Mouse (Mus musculus) T-helper 2 cell (primary cell): ENCODE measurements around the gene Wdr59.

Source experiments
- in situ Hi-C: fragments of 300-600 bp; cut with MboI, MseI; formaldehyde crosslinking; loops from one replicate; pipeline ENCODE4 v1.15.1; 2025; ENCODE audit warnings: high pct_unique_total_duplicates

Gene Wdr59

DNA sequence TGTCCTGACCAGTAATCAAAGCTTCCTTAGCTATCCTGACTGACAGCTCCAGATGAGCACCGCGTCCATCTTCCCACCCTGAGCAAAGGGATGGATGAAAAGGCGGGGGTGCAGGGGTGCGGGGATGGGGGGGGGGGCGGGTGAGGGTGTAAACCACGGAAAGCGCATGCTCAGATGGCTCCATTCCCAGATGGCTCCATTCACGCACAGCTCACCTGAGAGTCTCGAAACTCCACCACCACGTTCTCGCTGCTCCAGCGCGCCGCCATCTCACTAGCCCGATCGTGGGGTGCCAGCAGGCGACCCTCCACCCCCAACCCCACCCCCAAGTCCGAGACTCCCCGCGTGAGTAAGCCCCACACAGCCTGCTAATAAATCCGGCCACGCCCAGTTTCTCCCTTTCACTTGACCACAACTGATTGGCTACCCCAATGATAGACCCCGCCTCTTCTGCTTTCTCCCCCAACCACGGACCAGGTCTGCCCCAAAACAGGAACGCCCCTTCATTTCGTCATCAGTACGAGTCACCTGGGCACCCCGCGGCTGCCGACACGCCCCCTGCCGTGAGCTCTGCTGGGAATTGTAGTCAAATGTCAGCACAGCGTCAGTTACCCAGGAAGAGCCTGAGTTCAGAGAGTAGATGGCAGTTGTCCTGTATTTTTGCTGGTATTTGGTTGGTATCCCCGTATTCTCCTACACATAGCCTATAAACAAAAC, at the start of gene Wdr59:
TSS of gene Wdr59 (minus strand) at position 380 of the 717 bp plus-strand sequence.
- in situ Hi-C loops, result no loop called here

DNA sequence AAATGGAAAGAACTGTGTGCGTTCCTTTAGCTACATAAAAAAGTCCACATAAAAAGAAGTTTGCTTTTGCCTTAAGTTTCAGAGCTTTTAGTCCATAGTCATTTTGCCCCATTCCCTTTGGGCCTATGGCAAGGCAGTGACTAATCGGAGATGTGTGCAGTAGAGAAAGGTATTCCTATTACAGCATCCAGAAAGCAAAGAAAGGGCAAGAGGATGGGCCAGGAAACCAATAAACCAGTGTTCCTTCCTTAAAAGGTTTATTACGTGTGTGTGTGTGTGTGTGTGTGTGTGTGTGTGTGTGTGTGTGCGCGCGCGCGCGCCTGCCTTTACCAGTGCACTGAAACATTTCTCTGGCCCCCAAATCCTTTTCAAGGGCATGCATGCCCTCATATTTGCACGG, 49.8 kb upstream of the Wdr59 start:
- in situ Hi-C loops, result no loop called here

DNA sequence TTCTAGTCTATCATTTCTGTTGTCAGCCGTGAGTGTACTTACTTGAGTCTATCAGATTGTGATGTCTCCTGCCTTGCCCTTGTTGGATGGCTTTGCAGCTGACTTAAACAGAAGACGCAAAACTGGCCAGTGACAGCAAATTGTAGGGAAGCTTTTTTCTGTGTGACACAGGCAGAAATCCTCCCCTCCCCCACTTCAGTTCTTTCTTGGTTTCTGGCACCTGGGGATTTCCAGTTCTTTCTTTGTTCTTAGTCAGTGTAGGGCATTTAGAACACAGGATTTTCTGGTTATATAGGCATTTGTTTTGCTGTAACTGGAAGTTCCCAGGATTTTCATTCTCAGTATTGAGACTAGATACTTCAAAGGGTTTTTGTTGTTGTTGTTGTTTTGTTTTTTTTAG, 48.5 kb upstream of the Wdr59 start:
- in situ Hi-C loops, result no loop called here

DNA sequence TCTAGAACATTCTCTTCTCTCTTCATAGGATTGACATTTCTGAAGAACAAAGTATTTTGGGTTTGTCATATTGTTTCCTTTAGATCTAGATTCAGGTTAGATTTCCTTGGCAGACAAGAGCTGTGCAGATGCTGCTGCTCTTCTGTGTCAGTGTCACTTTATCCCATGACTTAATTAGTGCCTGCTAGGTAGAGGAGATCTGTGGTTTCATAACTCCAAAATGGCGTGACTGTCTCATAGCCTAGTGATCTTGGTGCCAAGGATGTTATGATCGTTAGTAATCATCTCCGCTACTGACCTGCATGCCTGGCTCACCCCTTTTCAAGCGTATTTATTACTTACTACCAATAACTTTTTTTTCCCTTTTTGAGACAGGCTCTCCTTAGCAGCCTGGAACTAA, 48.0 kb upstream of the Wdr59 start:
- in situ Hi-C loops, result no loop called here

DNA sequence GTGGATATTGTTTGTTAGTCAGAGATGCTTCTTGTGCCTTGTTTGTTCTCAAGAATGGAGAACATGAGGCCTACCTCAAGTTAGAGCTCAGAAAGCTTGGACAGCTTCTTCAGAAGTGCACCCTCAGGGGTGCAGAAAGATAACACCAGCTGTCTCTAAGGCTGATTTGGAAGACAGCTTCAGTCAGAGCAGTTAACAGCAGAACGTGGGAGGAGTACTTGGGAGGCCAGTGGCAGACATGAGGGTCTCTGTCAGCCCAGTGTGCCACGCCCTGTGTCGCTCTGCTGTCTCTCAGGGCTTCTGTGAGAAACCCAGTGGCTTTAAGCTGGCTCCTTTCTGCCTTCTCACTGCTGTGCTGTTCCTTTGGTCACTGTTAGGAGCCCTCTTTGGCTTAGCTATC, 46.1 kb upstream of the Wdr59 start:
- in situ Hi-C loops, result no loop called here

- in situ Hi-C loops, result no loop called here
Observed at GRCm38 (mm10) chr8:111567571-111567970, 45.7 kb upstream of the Wdr59 start.

- in situ Hi-C loops, result no loop called here
Observed at GRCm38 (mm10) chr8:111566326-111566725, 44.4 kb upstream of the Wdr59 start.

- in situ Hi-C loops, result no loop called here
Observed at GRCm38 (mm10) chr8:111565784-111566191, 43.9 kb upstream of the Wdr59 start.

DNA sequence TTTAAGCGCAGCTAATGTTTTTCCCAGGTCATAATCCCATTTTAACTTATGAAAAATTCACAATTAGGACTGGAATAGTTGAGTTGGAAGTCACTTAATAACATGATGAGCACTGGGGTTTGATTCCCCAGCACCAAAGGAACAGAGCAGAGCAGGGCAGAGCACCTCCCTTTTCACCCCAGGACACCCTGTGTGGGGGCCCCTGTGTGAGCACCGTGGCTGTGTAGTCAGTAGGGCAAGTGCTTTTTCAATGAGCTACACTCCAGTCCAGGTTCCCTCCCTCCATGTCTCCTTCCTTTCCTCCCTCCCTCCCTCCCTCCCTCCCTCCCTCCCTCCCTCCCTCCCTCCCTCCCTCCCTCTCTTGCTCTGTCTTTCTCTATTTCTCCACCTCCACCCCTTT, 42.2 kb upstream of the Wdr59 start:
- in situ Hi-C loops, result no loop called here

GRCm38 (mm10) chr8:111563687-111564086, 41.8 kb upstream of the Wdr59 start:
- in situ Hi-C loops, result no loop called here

DNA sequence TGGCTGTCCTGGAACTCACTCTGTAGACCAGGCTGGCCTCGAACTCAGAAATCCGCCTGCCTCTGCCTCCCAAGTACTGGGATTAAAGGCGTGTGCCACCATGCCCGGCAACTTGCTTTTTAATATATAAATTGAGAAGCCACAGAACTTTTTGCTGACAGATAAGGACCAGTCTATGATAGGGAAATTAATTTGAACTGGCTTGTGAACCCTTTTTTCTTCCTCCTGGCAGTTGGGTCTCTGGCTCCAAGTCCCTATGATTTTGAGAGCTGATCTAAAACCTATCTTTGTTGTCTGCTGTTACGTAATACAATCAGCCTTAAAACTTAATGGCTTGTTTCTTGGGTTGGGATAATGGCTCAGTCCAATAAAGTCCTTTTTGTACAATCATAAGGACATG, 41.2 kb upstream of the Wdr59 start:
- in situ Hi-C loops, result no loop called here

DNA sequence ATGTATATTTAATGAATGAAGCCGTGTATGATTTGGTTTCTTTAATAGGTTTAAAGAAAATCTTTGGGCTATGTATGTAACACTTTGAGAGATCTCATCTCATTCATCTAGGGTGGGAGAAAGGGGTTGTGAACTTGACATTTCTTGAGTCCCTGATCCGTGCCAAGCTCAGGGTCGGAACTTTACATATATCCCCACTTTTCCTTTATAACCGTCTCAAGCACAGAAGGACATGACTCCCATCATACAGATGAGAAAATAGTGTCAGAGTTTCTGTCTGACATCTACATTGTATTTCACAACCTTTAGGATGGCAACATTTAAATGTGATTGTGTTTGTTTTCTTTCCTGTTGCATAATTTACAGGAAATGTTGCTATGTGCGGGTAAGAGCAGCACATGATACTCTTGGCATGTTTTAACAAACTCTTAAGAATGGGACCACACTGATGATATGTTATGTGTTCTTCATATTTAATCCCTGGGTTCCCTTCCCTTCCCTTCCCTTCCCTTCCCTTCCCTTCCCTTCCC, 40.4 kb upstream of the Wdr59 start:
- in situ Hi-C loops, result no loop called here

DNA sequence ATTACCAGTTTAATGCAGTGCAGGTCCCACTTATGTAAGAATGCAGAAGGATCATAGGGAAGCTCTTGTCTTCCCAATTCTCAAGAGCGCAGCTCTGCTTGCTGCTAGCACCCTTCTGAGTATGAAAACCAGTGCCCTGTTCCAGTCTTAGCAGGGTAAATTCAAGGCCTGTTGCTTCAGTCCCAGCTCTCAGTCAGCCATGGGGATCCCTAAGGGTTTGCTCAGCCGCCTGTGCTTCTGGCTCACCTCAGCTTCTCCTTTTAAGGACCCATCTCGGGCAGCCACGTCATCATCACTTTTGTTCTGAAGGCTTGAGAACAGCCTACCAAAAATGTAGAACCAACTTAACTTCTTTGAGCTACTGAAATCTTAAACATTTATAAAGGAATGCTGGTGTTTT, 39.9 kb upstream of the Wdr59 start:
- in situ Hi-C loops, result no loop called here

- in situ Hi-C loops, result loop anchor here (5.0 kb wide), 1 partner anchor 86 kb away; no protein-coding TSS in a partner anchor
Observed at GRCm38 (mm10) chr8:111551511-111552130, 29.7 kb upstream of the Wdr59 start.

GRCm38 (mm10) chr8:111550002-111550870, 28.3 kb upstream of the Wdr59 start:
- in situ Hi-C loops, result loop anchor here (5.0 kb wide), 1 partner anchor 87 kb away; no protein-coding TSS in a partner anchor

GRCm38 (mm10) chr8:111548201-111548600, 26.3 kb upstream of the Wdr59 start:
- in situ Hi-C loops, result no loop called here

DNA sequence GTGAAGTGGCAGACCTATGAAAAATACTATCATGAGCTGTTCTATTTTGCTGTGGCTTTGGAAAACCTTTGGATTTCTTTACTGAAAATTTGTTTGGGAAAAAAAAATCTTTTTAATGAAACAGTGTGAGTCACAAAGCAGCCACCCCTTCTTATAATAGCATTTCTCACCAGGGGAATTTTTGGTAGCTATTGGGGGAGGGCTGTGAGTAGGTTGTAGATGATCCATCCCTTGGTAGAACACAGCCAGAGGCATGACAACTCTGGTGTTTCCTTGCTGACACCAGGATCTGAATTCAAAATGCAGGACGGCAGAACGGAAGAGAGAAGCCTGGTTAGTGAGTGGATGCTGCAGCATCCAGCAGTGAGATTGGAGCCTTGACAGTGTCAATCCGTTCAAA, 25.3 kb upstream of the Wdr59 start:
- in situ Hi-C loops, result no loop called here

- in situ Hi-C loops, result no loop called here
Observed at GRCm38 (mm10) chr8:111545406-111546156, 23.7 kb upstream of the Wdr59 start.

DNA sequence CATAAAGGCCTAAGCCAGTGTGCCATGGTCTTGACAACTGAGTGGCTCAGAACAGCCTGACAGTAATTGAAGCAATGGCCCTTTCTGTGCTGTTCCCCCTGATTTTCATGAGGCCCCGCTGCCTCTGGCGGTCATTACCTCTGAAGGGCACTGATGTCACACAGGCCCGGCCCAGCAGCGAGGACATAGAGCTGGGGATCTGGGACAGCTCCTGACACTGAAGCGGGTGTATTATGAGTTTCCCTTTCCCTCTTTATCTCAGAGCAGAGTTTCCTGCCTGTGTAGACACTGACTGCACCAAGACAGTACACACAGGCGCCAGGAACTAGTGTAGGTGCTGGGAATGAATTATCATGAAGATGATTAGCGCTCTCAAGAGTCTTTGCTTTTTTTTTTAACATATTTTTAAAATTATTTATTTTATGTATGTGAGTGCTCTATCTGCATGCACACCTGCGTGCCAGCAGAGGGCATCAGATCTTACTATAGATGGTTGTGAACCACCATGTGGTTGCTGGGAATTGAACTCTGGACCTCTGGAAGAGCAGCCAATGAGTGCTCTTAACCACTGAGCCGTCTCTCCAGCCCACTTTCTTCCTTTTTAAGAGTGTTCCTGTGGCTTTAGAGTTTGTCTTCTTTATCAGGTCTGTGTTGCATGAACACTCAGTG, 22.0 kb upstream of the Wdr59 start:
- in situ Hi-C loops, result no loop called here

GRCm38 (mm10) chr8:111539422-111540076, 17.7 kb upstream of the Wdr59 start:
- in situ Hi-C loops, result no loop called here
